Mouse (Mus musculus) liver, embryonic 12.5 days (tissue): ENCODE measurements around the gene Tpp1. TPM values are rescaled to one million over a fixed set of nuclear protein-coding genes. Genes with fewer than 3 reads are reported as not detected.

Experiments
- ATAC-seq: fragments of 200-750 bp; cut with Nextera tagmentation; 2 replicates; pipeline ENCODE4 v1.8.0; 2017; ENCODE audit warnings: moderate number of reproducible peaks, mild to moderate bottlenecking, moderate library complexity
- H3K27ac ChIP-seq: fragments of 300-500 bp; sonication (generic); 2 replicates; pipeline ENCODE4 v1.5.1; 2016; ENCODE audit warnings: mild to moderate bottlenecking
- H3K27me3 ChIP-seq: fragments of 300-500 bp; sonication (generic); replicated peaks from 2 replicates; pipeline ENCODE4 v1.6.1; 2016; ENCODE audit warnings: mild to moderate bottlenecking, moderate library complexity
- H3K36me3 ChIP-seq: fragments of 300-500 bp; sonication (generic); 2 replicates; pipeline ENCODE4 v1.6.1; 2016; ENCODE audit warnings: mild to moderate bottlenecking, moderate library complexity
- H3K4me1 ChIP-seq: fragments of 300-500 bp; sonication (generic); 2 replicates; pipeline ENCODE4 v1.6.1; 2016
- H3K4me2 ChIP-seq: fragments of 300-500 bp; sonication (generic); 2 replicates; pipeline ENCODE4 v1.6.1; 2016; ENCODE audit warnings: mild to moderate bottlenecking, moderate library complexity
- H3K4me3 ChIP-seq: fragments of 300-500 bp; sonication (generic); 2 replicates; pipeline ENCODE4 v1.5.1; 2016; ENCODE audit warnings: mild to moderate bottlenecking, moderate library complexity
- H3K9ac ChIP-seq: fragments of 300-500 bp; sonication (generic); 2 replicates; pipeline ENCODE4 v1.6.1; 2016; ENCODE audit warnings: mild to moderate bottlenecking, moderate library complexity
- H3K9me3 ChIP-seq: fragments of 300-500 bp; sonication (generic); replicated peaks from 2 replicates; pipeline ENCODE4 v1.6.1; 2016; ENCODE audit warnings: mild to moderate bottlenecking, moderate library complexity
- WGBS: fragments of 180-500 bp; shearing (Covaris S2); methylation state at CpG from one replicate; pipeline ENCODE4 v1.1.7; 2016; ENCODE audit not compliant: insufficient replicate concordance; 5-methylcytosine and 5-hydroxymethylcytosine counted together
- polyA plus RNA-seq: library from polyadenylated mRNA; unstranded; fragments of >200 nt; fragmentation: Nextera tagmentation; extraction: Ambion mirVana; gene quantifications from 2 replicates; pipeline ENCODE4 v1.2.1, GENCODE M21; 2016

Gene Tpp1
- polyA plus RNA-seq = 62.3 and 64.7 TPM in 2 replicates

DNA sequence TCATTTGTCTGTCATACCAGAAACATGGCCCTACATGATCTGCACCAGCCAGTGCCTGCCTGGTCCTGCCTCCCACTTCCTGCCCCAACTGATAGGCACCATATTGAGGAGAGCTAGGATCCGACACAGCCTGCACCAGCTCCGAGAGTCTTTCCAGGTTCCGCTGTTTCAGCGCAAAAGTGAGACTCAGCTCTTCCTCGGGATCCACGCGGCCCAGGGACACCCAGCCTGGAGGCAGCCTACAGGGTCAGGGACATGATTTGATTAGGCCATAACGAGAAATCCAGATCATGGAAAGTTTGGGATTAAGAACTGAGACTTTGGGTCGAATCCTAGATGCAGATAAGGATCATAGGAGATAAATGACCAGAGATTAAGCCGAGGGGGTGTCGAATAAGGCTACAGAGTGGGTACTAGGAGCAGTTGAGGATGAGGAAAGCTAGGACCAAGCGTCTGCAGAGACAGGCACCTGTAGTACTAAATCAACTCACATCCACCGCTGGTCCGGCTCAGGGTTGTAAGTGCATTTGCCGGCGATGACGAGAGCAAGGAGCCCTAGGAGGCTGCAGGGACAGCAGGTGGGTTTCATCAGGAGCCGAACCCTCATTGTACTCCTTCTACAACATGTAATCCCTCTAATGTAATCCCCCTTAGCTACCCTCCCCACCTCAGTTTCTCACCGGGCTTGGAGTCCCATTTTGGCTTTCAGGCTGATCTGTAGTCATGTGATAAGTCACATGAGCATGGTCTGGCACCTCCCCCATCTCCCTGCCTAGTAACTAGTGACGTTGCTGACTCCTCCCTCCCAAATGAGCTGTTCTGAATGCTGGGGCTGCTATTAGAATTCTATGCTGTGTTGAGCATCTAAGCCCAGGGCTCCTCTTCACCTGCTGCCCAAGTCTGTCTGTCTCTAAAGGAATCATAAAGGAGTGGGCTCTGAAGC, at the start of gene Tpp1:
Gene Tpp1 (minus strand): TSS at position 745 of the 943 bp plus-strand sequence.
- Histone ChIP-seq H3K4me1 (peaks cover 20% of the 10 kb centered on the region), H3K9ac (peak within 1 kb of the TSS; percentile 84), H3K9me3 (no peaks in the 10 kb centered on the region), H3K27me3 (0 out of 2 replicates have a peak, but pooled peaks cover 4% of the 10 kb centered on the region), H3K4me3 (peak within 1 kb of the TSS; percentile 73), H3K4me2 (peak within 1 kb of the TSS; percentile 86), H3K27ac (peak within 1 kb of the TSS; percentile 67), H3K36me3 (peaks cover 42% of the 10 kb centered on the region)
- WGBS = 16% methylated on average over 20 of the region's 20 CpGs
- peak; percentile 87 for ATAC-seq

DNA sequence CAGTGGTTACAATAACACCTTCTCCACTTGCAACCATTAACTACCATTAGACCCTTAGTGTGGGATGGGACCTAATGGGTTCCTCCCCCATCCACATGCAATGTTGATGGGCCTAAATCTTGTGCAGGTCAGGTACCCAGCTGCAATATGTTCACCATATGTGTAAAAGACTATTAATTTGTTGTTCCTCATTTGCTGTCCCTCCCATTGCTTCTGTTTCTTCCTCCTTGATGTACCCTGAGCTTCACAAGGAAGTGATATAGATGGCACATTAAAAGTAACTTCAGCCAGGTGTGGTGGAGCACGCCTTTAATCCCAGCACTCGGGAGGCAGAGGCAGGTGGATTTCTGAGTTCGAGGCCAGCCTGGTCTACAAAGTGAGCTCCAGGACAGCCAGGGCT, 44.9 kb upstream of the Tpp1 start:
- H3K36me3 ChIP-seq = no peaks in the 10 kb centered on the region
- no peak overlapping the region for H3K27ac ChIP-seq
- H3K27me3 ChIP-seq = 0 out of 2 replicates have a peak, but pooled peaks cover 2% of the 10 kb centered on the region
- H3K9me3 ChIP-seq = no peaks in the 10 kb centered on the region
- no peaks in the 10 kb centered on the region for H3K4me1 ChIP-seq
- no peak overlapping the region for H3K4me2 ChIP-seq
- H3K4me3 ChIP-seq = no peak overlapping the region
- no peak overlapping the region for H3K9ac ChIP-seq
- WGBS = 75% methylated on average over 3 of the region's 3 CpGs
- ATAC-seq = no peak

DNA sequence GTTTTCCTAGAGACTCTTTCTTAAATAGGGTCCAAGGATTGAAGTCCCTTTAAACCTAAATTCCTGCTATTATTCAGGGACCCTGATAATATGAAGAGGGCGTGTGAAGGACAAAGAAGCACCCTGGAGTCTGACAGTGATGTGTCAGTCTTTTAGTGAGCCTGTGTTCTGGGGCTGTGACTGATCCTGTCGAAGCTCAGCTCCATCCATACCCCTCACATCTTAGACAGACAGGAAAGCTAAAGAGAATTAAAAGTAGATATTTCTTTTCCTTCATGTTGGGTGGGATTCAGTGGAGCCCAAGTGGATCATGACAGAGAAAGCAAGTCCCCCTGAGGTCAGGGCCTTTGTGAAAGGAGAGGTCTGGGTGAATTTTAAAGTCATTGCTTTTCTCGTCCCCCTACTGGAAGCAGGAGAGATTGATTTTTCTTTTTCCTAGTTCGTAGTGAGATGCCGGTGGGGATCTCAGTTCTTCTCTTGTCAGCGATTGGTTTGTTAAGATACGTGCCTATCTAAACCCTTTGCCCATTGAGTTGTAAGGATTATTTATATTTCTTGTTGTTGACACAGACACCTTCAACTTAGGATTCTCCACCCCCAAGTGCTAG, 43.8 kb upstream of the Tpp1 start:
- Histone ChIP-seq H3K27ac (no peak overlapping the region), H3K27me3 (peaks cover 11% of the 10 kb centered on the region), H3K4me1 (no peaks in the 10 kb centered on the region), H3K4me2 (no peak overlapping the region), H3K9ac (no peak overlapping the region), H3K4me3 (no peak overlapping the region), H3K36me3 (no peaks in the 10 kb centered on the region), H3K9me3 (no peaks in the 10 kb centered on the region)
- WGBS = 23% methylated on average over 7 of the region's 7 CpGs
- no peak for ATAC-seq

DNA sequence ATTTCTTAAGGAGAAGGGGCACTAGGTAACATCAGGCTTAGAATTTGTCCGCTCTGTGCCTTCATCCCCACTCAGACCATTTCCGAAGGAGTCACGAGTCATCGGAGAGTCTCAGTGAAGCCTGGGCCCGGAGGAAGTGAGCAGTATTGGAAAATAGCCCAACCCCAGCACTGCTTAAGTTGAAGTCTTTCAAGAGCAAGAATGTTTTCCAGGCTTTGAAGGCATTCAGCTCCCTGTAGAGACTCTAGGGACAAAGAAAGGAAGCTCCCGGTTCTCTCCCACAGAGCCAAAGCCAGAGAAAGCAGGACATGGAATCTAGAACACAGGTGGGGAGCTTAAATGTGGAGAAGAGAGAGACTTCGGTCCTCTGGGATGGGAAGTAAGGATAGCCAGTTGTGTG, 41.7 kb upstream of the Tpp1 start:
- H3K27me3 ChIP-seq = peaks cover 31% of the 10 kb centered on the region
- no peak for ATAC-seq
- H3K36me3 ChIP-seq = no peaks in the 10 kb centered on the region
- 74% methylated on average over 7 of the region's 7 CpGs for WGBS
- H3K4me3 ChIP-seq = no peak overlapping the region
- H3K27ac ChIP-seq = no peak overlapping the region
- no peaks in the 10 kb centered on the region for H3K9me3 ChIP-seq
- H3K4me1 ChIP-seq = no peaks in the 10 kb centered on the region
- no peak overlapping the region for H3K9ac ChIP-seq
- no peak overlapping the region for H3K4me2 ChIP-seq

DNA sequence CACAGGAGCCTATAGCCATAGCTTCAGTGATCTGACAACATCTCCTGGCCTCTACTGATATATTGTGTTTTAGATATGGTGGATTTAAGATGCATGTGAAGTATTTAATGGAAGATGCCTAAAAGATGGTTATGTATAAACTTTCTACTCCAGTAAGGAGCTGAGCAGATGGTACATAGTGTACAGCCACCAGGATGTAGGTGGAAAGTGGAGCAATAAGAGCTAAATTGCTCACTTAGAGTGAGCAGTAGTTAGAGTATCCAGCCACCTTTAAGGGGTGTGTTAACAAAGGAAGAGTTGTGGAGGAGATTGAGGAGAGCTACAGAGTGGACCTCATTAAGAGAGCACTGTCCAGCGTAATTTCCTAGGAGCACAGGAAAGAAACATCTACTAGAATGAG, 39.1 kb upstream of the Tpp1 start:
- ATAC-seq = no peak
- H3K27ac ChIP-seq = no peak overlapping the region
- peaks cover 57% of the 10 kb centered on the region for H3K27me3 ChIP-seq
- 57% methylated on average over 1 of the region's 1 CpGs for WGBS
- H3K9ac ChIP-seq = no peak overlapping the region
- no peak overlapping the region for H3K4me3 ChIP-seq
- no peaks in the 10 kb centered on the region for H3K36me3 ChIP-seq
- H3K4me2 ChIP-seq = no peak overlapping the region
- H3K4me1 ChIP-seq = no peaks in the 10 kb centered on the region
- H3K9me3 ChIP-seq = no peaks in the 10 kb centered on the region

DNA sequence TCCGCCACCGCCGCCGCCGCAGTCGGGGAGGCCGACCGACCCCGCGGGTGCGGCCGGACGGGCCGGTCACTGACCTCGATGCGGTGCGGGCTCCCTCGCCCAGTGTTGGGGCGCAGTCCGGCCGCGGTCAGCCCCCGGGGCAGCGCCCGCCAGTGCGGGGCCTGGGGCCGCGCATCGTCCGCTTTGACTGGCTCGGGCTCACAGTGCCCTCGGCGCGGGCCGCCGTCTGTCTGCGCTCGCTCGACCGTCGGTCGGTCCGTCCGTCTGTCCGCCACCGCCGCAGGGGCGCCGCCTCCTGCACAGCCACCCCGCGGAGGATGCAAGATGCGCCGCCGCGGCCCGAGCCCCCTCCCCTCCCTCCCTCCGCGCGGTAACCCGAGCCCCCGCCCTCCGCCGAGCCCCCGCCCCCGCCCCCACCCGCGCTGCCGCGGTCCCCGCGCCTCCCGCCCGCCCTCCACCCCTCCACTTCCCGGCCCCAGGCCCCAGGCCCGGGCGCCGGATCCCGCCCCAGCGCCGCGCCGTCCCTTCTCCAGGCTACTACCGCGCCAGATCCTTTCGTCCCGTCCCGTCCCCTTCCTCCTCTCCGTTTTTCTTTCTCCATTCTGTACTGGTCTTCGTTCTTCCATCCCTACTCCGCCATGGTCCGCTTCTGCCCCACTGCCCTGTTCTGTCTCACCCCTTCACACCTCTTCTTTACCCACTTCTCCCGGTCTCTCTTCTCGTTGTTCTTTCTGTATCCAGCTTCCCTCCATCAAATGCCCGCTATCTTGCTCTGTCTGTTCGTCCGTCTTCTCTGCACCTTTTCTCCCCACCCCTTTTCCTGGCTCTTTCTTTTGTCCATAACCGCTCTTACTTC, 35.5 kb upstream of the Tpp1 start, which contains the start of gene Dchs1:
Gene Dchs1 (minus strand): TSS at position 370 of the 856 bp plus-strand sequence.
- peaks cover 93% of the 10 kb centered on the region for H3K27me3 ChIP-seq
- 2% methylated on average over 87 of the region's 97 CpGs for WGBS
- peak; percentile 13; the same call in 1 of the 2 replicates for ATAC-seq
- H3K9ac ChIP-seq = peak within 1 kb of the TSS; percentile 64
- H3K4me3 ChIP-seq = peak within 1 kb of the TSS; percentile 55
- no peak within 1 kb of the TSS for H3K27ac ChIP-seq
- no peaks in the 10 kb centered on the region for H3K9me3 ChIP-seq
- H3K36me3 ChIP-seq = no peaks in the 10 kb centered on the region
- peak within 1 kb of the TSS; percentile 62 for H3K4me2 ChIP-seq
- no peaks in the 10 kb centered on the region for H3K4me1 ChIP-seq

DNA sequence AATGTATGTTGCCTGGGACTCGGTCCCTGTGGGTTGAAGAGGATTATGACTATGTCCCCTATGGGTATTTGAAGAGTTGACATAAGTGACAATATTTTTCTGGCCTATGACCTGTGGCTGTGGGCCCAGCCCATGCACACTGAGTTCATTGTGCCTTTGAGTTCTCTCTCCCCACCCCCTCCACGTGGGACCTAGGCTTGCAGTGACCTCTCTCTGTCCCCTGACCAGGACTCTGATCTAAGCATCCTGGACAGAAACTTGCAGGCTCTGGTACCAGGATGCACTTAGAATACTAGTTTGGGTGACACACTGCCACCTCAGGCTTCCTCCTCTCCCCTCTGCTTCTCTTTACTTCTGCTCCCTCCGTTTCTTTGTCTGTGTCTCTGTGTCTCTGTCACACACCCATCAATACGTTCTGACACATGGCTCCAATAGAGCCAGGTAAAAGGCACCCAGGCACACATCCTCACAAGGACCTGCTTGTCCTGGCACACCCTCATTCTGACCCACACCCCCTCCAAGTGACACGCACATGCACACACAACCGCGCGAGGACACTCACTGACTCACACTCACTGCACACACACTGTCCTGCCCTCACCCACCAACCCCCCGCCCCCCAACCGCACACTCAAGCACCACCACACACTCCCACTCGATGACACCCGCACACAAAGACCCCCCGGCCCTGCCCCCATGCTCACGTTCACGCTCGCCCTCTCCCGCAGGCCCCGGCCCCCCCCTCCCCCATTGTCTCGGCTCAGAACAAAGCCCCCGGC, 34.7 kb upstream of the Tpp1 start:
- no peaks in the 10 kb centered on the region for H3K4me1 ChIP-seq
- no peaks in the 10 kb centered on the region for H3K36me3 ChIP-seq
- H3K9ac ChIP-seq = peak overlapping the region; percentile 64
- H3K9me3 ChIP-seq = no peaks in the 10 kb centered on the region
- WGBS = 15% methylated on average over 20 of the region's 20 CpGs
- peak; percentile 51 for ATAC-seq
- H3K4me2 ChIP-seq = peak overlapping the region; percentile 62
- H3K4me3 ChIP-seq = peak overlapping the region; percentile 55
- H3K27ac ChIP-seq = no peak overlapping the region
- peaks cover 95% of the 10 kb centered on the region for H3K27me3 ChIP-seq

DNA sequence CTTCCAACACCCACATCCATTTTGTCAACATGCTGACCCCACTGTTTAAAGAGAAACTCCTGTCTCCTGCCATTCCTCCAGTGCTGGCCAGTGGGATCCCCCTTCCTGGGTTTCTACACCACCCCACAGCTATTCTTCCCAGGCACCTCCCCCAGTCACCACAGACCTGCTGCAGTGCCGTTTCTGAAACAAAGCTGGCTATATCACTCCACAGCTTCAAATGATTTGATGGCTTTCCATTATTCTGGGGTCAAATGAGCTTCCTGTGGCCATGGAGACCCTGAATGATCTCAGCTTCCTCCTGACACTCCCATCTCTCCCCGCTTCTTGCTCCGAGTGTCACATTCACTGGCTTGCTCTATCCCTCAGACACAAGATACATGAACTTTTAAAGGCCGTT, 32.5 kb upstream of the Tpp1 start:
- peaks cover 2% of the 10 kb centered on the region; the same call in 1 of the 2 replicates for H3K4me1 ChIP-seq
- H3K36me3 ChIP-seq = no peaks in the 10 kb centered on the region
- H3K4me3 ChIP-seq = no peak overlapping the region
- WGBS = 14% methylated on average over 4 of the region's 4 CpGs
- ATAC-seq = no peak
- no peak overlapping the region for H3K27ac ChIP-seq
- no peaks in the 10 kb centered on the region for H3K9me3 ChIP-seq
- H3K27me3 ChIP-seq = peaks cover 75% of the 10 kb centered on the region
- no peak overlapping the region for H3K4me2 ChIP-seq
- no peak overlapping the region for H3K9ac ChIP-seq

DNA sequence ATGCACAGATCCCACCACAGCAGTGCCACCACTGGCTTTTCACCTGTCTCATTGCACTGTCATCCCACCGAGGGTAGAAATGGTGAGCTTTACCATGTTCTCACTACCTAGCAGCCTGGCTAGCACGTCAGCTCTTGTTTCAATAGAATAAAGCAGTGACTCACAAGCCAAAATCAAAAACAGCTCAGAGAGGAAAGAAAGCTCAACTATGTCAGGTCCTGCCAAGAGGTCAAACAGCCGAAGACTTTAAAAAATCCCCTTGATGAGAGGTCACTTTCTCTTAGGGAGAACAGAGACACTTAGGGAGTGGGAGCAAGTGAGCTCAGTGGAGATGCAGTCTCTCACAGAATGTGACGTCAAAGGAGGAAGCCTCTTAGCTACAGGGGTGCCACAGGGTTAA, 31.8 kb upstream of the Tpp1 start:
- peaks cover 9% of the 10 kb centered on the region; the same call in 1 of the 2 replicates for H3K4me1 ChIP-seq
- ATAC-seq = no peak
- 37% methylated on average over 4 of the region's 4 CpGs for WGBS

DNA sequence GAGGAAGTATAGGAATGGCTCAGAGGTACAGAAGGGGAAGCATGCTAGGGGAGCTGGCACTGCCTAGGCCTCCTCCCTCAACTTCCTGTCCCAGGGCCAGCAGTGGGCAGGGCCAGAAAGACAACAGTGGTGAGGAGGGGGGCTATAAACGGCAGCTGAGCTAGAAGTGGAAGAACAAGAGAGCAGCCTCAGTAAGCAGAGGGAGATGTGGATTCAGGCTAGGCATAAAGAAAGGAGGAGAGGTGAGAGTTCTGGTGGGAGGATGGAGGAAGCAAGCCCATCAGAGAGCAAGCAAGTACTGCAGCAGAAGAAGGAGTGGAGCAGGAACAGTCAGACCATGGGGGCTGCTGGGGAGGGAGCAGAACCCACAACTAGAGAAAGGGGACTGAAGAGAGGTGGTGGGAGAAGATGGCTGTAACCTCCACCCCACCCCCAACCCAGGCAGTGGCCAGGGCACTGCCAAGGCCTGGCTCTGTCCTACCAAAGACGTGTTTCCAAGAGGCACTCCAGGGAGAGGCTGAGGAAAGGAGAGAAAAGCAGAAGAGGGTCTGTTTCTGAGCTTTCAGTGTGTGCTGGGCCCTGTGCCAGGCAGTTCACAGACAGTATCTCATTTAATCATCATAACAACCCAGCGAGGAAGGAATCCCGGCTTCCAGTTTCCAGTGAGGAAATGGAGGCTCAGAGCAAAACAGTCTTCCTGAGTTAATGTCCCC, 26.7 kb upstream of the Tpp1 start:
- Histone ChIP-seq H3K27me3 (peaks cover 17% of the 10 kb centered on the region), H3K4me3 (no peak overlapping the region), H3K9ac (no peak overlapping the region), H3K4me1 (peaks cover 25% of the 10 kb centered on the region; the same call in 1 of the 2 replicates), H3K27ac (peak overlapping the region; percentile 57), H3K9me3 (no peaks in the 10 kb centered on the region), H3K36me3 (no peaks in the 10 kb centered on the region), H3K4me2 (peak overlapping the region; percentile 22)
- peak; percentile 66 for ATAC-seq
- 18% methylated on average over 4 of the region's 4 CpGs for WGBS

More for the DNA sequence above, 31.8 kb upstream of the Tpp1 start:
- no peak overlapping the region for H3K9ac ChIP-seq
- no peaks in the 10 kb centered on the region for H3K36me3 ChIP-seq
- H3K9me3 ChIP-seq = no peaks in the 10 kb centered on the region
- no peak overlapping the region for H3K4me2 ChIP-seq
- no peak overlapping the region for H3K27ac ChIP-seq
- H3K4me3 ChIP-seq = no peak overlapping the region
- peaks cover 68% of the 10 kb centered on the region for H3K27me3 ChIP-seq
